ENCODE assay signal across 17 mouse cellular contexts in the genomic region with DNA sequence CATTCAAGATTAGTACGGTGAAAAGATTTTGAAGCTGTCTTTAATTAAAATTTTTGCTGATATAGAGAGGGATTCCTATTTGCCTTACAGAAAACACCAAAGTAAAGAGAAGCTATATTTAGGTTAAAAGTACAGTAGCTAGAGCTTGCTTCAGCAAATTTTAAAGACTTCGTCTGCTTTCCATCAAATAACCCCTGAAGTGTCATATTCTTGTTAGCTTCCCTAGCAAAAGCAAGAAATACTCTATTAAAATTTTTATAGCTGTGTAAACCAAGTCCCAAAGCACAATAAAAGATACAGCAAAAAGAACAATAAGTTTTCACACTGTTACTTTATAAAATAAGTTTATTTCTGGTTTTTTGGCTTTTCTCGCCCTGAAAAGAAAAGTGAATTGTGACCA.
"Had no signal": no experiment of that assay in that cellular context is flagged by ENCODE, and none has a peak within 500 bp of the region (broad histone marks: within the 10 kb centered on the region; RNA-seq: fewer than 3 reads in every experiment).

No protein-coding gene starts in this region.

- H3K9ac ChIP-seq: neural tube, embryonic 12.5 days; neural tube, embryonic 13.5 days; neural tube, embryonic 15.5 days; stomach, embryonic 15.5 days had no signal

- DNase-seq: retina, postnatal 1 day; right cerebral cortex, adult 18-20 months; right cerebral cortex, postnatal 14 days; right cerebral cortex, postnatal 25 days; right cerebral cortex, postnatal 4 days; spleen, adult 18-20 months; thymus, adult 18-20 months; thymus, adult 2 months; thymus, postnatal 14 days; thymus, postnatal 25 days; thymus, postnatal 36 days; thymus, postnatal 4 days had no signal

- H3K27me3 ChIP-seq: neural tube, embryonic 12.5 days; neural tube, embryonic 13.5 days; neural tube, embryonic 15.5 days; stomach, embryonic 15.5 days had no signal

- H3K4me1 ChIP-seq: neural tube, embryonic 12.5 days; neural tube, embryonic 13.5 days; neural tube, embryonic 15.5 days; stomach, embryonic 15.5 days had no signal

- H3K36me3 ChIP-seq: neural tube, embryonic 12.5 days; neural tube, embryonic 13.5 days; neural tube, embryonic 15.5 days; stomach, embryonic 15.5 days had no signal

- H3K4me3 ChIP-seq: neural tube, embryonic 12.5 days; neural tube, embryonic 13.5 days; neural tube, embryonic 15.5 days; stomach, embryonic 15.5 days had no signal

- H3K9me3 ChIP-seq: neural tube, embryonic 12.5 days; neural tube, embryonic 13.5 days; neural tube, embryonic 15.5 days; stomach, embryonic 15.5 days had no signal

- H3K4me2 ChIP-seq: neural tube, embryonic 12.5 days; neural tube, embryonic 13.5 days; neural tube, embryonic 15.5 days; stomach, embryonic 15.5 days had no signal

- H3K27ac ChIP-seq: neural tube, embryonic 12.5 days; neural tube, embryonic 15.5 days; stomach, embryonic 15.5 days; stomach, postnatal 0 days had no signal
